Mouse (Mus musculus): ENCODE measurements around the gene Sucla2. TPM values are rescaled to one million over a fixed set of nuclear protein-coding genes. Genes with fewer than 3 reads are reported as not detected.

Gene Sucla2
- polyA plus RNA-seq (2011; ENCODE audit: insufficient read depth, insufficient read length, low replicate concordance, missing spikeins): 24.3 and 29.9 TPM in 2 replicates

GRCm38 (mm10) chr14:73524766-73525448, at the start of gene Sucla2:
TSS of gene Sucla2 (plus strand) at chr14:73525319.
- under 1% methylated on average over 41 of the region's 41 CpGs for WGBS
- Histone ChIP-seq H3K27ac (ENCODE audit: control insufficient read depth, insufficient read depth, low read depth, low read length, poor library complexity) (peak within 1 kb of the TSS; percentile 89), H3K4me3 (replicated peaks; ENCODE audit: control insufficient read depth, low read depth, low read length) (peak within 1 kb of the TSS; percentile 73), H3K4me1 (ENCODE audit: control insufficient read depth, insufficient read depth, low read length) (no peaks in the 10 kb centered on the region; the same call in 1 of the 2 replicates)
- TF ChIP-seq POLR2A (IDR thresholded peaks at IDR 0.05; ENCODE audit: borderline replicate concordance, control insufficient read depth, low read depth, low read length): peak; percentile 65; the same call in 1 of the 2 replicates
- peak; percentile 99 for TF ChIP-seq CTCF (IDR thresholded peaks at IDR 0.05; ENCODE audit: control insufficient read depth, insufficient read depth, low read length)

DNA sequence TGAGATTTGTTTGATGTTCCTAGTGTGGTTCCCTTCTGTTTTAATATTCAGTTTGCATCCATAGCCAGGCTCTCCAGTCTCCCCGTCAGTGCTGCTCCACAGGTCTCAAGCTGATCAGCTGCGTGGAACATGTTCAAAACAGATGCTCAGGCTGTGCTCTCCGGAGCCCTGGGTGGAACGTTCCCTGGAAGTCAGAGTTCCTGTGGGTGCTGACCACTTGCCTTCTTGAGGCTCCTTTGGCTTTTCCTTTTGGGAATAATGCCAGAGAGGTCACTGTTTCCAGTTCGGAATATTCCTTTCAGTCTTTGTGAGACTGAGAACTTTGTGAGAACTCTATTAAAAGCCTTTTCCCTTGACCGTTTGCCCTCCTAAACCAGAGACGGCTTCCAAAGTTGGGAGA, 49.6 kb upstream of the Sucla2 start:
- H3K27ac ChIP-seq (ENCODE audit: control insufficient read depth, insufficient read depth, low read depth, low read length, poor library complexity): no peak overlapping the region
- WGBS: 83% methylated on average over 7 of the region's 7 CpGs
- H3K4me3 ChIP-seq (replicated peaks; ENCODE audit: control insufficient read depth, low read depth, low read length): no peak overlapping the region
- H3K4me1 ChIP-seq (ENCODE audit: control insufficient read depth, insufficient read depth, low read length): peaks cover 2% of the 10 kb centered on the region; the same call in 1 of the 2 replicates
- no peak for TF ChIP-seq CTCF (IDR thresholded peaks at IDR 0.05; ENCODE audit: control insufficient read depth, insufficient read depth, low read length)
- no peak for TF ChIP-seq POLR2A (IDR thresholded peaks at IDR 0.05; ENCODE audit: borderline replicate concordance, control insufficient read depth, low read depth, low read length)

GRCm38 (mm10) chr14:73476361-73476934, 48.7 kb upstream of the Sucla2 start:
- Histone ChIP-seq H3K27ac (ENCODE audit: control insufficient read depth, insufficient read depth, low read depth, low read length, poor library complexity) (no peak overlapping the region), H3K4me1 (ENCODE audit: control insufficient read depth, insufficient read depth, low read length) (peaks cover 2% of the 10 kb centered on the region; the same call in 1 of the 2 replicates), H3K4me3 (replicated peaks; ENCODE audit: control insufficient read depth, low read depth, low read length) (no peak overlapping the region)
- 78% methylated on average over 8 of the region's 8 CpGs for WGBS
- no peak for TF ChIP-seq CTCF (IDR thresholded peaks at IDR 0.05; ENCODE audit: control insufficient read depth, insufficient read depth, low read length)
- TF ChIP-seq POLR2A (IDR thresholded peaks at IDR 0.05; ENCODE audit: borderline replicate concordance, control insufficient read depth, low read depth, low read length): no peak

GRCm38 (mm10) chr14:73477077-73477476, 48.0 kb upstream of the Sucla2 start:
- Histone ChIP-seq H3K4me3 (replicated peaks; ENCODE audit: control insufficient read depth, low read depth, low read length) (no peak overlapping the region), H3K4me1 (ENCODE audit: control insufficient read depth, insufficient read depth, low read length) (peaks cover 2% of the 10 kb centered on the region; the same call in 1 of the 2 replicates), H3K27ac (ENCODE audit: control insufficient read depth, insufficient read depth, low read depth, low read length, poor library complexity) (no peak overlapping the region)
- 86% methylated on average over 10 of the region's 10 CpGs for WGBS
- TF ChIP-seq POLR2A (IDR thresholded peaks at IDR 0.05; ENCODE audit: borderline replicate concordance, control insufficient read depth, low read depth, low read length) (no peak), CTCF (IDR thresholded peaks at IDR 0.05; ENCODE audit: control insufficient read depth, insufficient read depth, low read length) (no peak)

GRCm38 (mm10) chr14:73478321-73478720, 46.8 kb upstream of the Sucla2 start:
- Histone ChIP-seq H3K27ac (ENCODE audit: control insufficient read depth, insufficient read depth, low read depth, low read length, poor library complexity) (no peak overlapping the region), H3K4me3 (replicated peaks; ENCODE audit: control insufficient read depth, low read depth, low read length) (no peak overlapping the region), H3K4me1 (ENCODE audit: control insufficient read depth, insufficient read depth, low read length) (peaks cover 2% of the 10 kb centered on the region; the same call in 1 of the 2 replicates)
- WGBS: 75% methylated on average over 3 of the region's 3 CpGs
- no peak for TF ChIP-seq CTCF (IDR thresholded peaks at IDR 0.05; ENCODE audit: control insufficient read depth, insufficient read depth, low read length)
- TF ChIP-seq POLR2A (IDR thresholded peaks at IDR 0.05; ENCODE audit: borderline replicate concordance, control insufficient read depth, low read depth, low read length): no peak

- Histone ChIP-seq H3K4me1 (ENCODE audit: control insufficient read depth, insufficient read depth, low read length) (no peaks in the 10 kb centered on the region), H3K27ac (ENCODE audit: control insufficient read depth, insufficient read depth, low read depth, low read length, poor library complexity) (no peak overlapping the region), H3K4me3 (replicated peaks; ENCODE audit: control insufficient read depth, low read depth, low read length) (no peak overlapping the region)
- WGBS: 40% methylated on average over 1 of the region's 1 CpGs
- no peak for TF ChIP-seq POLR2A (IDR thresholded peaks at IDR 0.05; ENCODE audit: borderline replicate concordance, control insufficient read depth, low read depth, low read length)
- no peak for TF ChIP-seq CTCF (IDR thresholded peaks at IDR 0.05; ENCODE audit: control insufficient read depth, insufficient read depth, low read length)
Observed at GRCm38 (mm10) chr14:73479771-73480170, 45.3 kb upstream of the Sucla2 start.

DNA sequence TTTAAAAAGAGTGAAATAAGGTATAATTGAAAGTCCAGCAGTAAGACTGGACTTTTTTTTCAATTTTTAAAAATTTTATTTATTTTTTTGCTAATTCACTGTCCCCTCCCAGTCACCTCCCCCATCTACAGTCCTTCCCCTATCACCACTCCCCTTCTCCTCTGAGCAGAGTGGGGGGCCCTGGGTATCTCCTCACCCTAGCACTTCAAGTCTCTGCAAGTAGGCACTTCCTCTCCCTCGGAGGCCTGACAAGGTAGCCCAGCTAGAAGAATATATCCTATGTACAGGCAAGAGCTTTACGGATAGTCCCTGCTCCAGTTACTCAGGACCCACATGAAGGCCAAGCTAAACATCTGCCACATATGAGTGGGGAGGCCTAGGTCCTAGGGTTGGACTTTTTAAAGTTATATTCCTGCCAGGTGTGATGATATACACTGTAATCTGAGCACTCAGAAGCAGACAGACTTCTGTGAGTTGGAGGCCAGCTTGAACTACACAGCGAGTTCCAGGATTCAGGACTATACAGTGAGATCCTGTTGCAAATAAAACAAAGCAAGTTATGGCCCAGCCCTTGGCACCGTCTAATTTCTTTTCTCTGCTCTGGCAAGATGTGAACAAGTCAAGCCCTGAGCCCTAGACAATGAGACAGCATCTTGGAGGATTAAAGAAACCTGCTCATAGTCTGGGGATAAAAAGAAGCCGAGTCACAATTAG, 41.4 kb upstream of the Sucla2 start:
- WGBS: 69% methylated on average over 5 of the region's 5 CpGs
- no peak for TF ChIP-seq POLR2A (IDR thresholded peaks at IDR 0.05; ENCODE audit: borderline replicate concordance, control insufficient read depth, low read depth, low read length)
- no peak for TF ChIP-seq CTCF (IDR thresholded peaks at IDR 0.05; ENCODE audit: control insufficient read depth, insufficient read depth, low read length)
- no peak overlapping the region for H3K4me3 ChIP-seq (replicated peaks; ENCODE audit: control insufficient read depth, low read depth, low read length)
- H3K4me1 ChIP-seq (ENCODE audit: control insufficient read depth, insufficient read depth, low read length): no peaks in the 10 kb centered on the region
- no peak overlapping the region for H3K27ac ChIP-seq (ENCODE audit: control insufficient read depth, insufficient read depth, low read depth, low read length, poor library complexity)
